ENCODE assay signal across 11 mouse cellular contexts in the genomic region with DNA sequence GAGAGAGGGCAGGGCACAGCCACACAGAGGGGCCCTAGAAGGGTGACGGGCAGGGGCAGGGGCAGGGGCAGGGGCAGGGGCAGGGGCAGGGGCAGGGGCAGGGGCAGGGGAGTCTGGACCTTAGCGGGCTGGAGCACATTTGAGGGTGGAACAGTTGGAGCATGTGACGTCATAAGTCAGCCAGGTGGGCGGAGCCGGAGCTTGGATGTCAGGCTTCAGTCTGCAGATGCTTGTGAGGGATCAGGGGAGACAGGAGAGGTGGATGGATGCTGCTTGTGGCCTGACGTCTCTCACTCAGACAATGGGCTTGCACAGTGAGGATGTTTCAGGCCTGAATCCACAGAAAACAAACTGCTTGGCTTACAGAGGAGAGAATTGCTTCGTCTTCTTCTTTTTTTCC. TPM values are rescaled to one million over a fixed set of nuclear protein-coding genes. Genes with fewer than 3 reads are reported as not detected.
A peak's percentile ranks its signal among the peaks of the same experiment; 100 is the strongest.
DNase-seq lines count a peak whose midpoint lies in the region; ATAC-seq and TF ChIP-seq lines count a peak whose summit lies in the region.
"Had no signal": no experiment of that assay in that cellular context is flagged by ENCODE, and none has a peak within 500 bp of the region (broad histone marks: within the 10 kb centered on the region; RNA-seq: fewer than 3 reads in every experiment).

No protein-coding gene starts in this region.

- no peak for ATAC-seq in heart, embryonic 14.5 days (ENCODE audit: insufficient number of reproducible peaks, insufficient read depth, low FRiP score, low read depth)
- ATAC-seq in granulocyte monocyte progenitor cell, adult 5-6 weeks (replicated peaks; ENCODE audit: poor library complexity, severe bottlenecking): peak; percentile 52; the same call in 1 of the 2 replicates
- ATAC-seq in liver, postnatal 0 days: no peak

- H3K9ac ChIP-seq in heart, embryonic 14.5 days (ENCODE audit: low read length): peak overlapping the region; percentile 30; the same call in 1 of the 2 replicates
- no peak overlapping the region for H3K9ac ChIP-seq in liver, postnatal 0 days (replicated peaks)
- H3K9ac ChIP-seq: lung, embryonic 15.5 days had no signal

- TF ChIP-seq CTCF in liver, postnatal 0 days (IDR thresholded peaks at IDR 0.05; ENCODE audit: low read depth): no peak

- no peak for TF ChIP-seq EP300 in liver, postnatal 0 days (IDR thresholded peaks at IDR 0.05; ENCODE audit: low read depth)

- H3K27me3 ChIP-seq in heart, embryonic 14.5 days (ENCODE audit: control insufficient read depth, insufficient read depth, low read length): no peaks in the 10 kb centered on the region
- no peaks in the 10 kb centered on the region for H3K27me3 ChIP-seq in liver, postnatal 0 days (ENCODE audit: insufficient read depth, low read length)
- H3K27me3 ChIP-seq: lung, embryonic 15.5 days had no signal

- H3K4me3 ChIP-seq in heart, embryonic 14.5 days (ENCODE audit: control insufficient read depth in 1 of 2, insufficient read depth in 1 of 2, low read depth in 1 of 2, low read length in 2 of 2): no peak overlapping the region
- H3K4me3 ChIP-seq in liver, postnatal 0 days (ENCODE audit: low read depth, low read length): no peak overlapping the region
- H3K4me3 ChIP-seq: lung, embryonic 15.5 days had no signal

- H3K36me3 ChIP-seq in heart, embryonic 14.5 days (ENCODE audit: control insufficient read depth, insufficient read depth, low read length): no peaks in the 10 kb centered on the region
- H3K36me3 ChIP-seq in liver, postnatal 0 days (replicated peaks; ENCODE audit: insufficient read depth, low read length): no peaks in the 10 kb centered on the region
- H3K36me3 ChIP-seq: lung, embryonic 15.5 days had no signal

- WGBS in heart, embryonic 14.5 days: 20% methylated on average over 7 of the region's 7 CpGs
- 27% methylated on average over 7 of the region's 7 CpGs for WGBS in liver, postnatal 0 days (ENCODE audit: insufficient replicate concordance)

- no peaks in the 10 kb centered on the region for H3K9me3 ChIP-seq in heart, embryonic 14.5 days (ENCODE audit: control insufficient read depth, low read length)
- no peaks in the 10 kb centered on the region for H3K9me3 ChIP-seq in liver, postnatal 0 days (ENCODE audit: low read length)
- H3K9me3 ChIP-seq: lung, embryonic 15.5 days had no signal

- no peak for DNase-seq in heart, postnatal 36 days
- peak; percentile 29 for DNase-seq in brain, adult 2 months (ENCODE audit: low read depth, low spot score)
- no peak for DNase-seq in liver, postnatal 0 days
- no peak for DNase-seq in adrenal gland, adult 2 months
- DNase-seq in ovary, postnatal 36 days (ENCODE audit: low spot score): no peak
- no peak for DNase-seq in T-cell, adult 2 months (ENCODE audit: low spot score)
- DNase-seq: cerebellum, adult 11 months had no signal

- intact Hi-C loops in heart, postnatal 36 days (cut with DNase I): no loop called here

- H3K27ac ChIP-seq in heart, embryonic 14.5 days (replicated peaks in 1 of 2; ENCODE audit: control insufficient read depth in 1 of 2, insufficient read depth in 1 of 2, low read depth in 2 of 2, low read length in 2 of 2): 0 out of 4 replicates have a peak overlapping the region, but pooled peaks of 1 of the 2 experiments have one; percentile 14
- no peak overlapping the region for H3K27ac ChIP-seq in liver, postnatal 0 days (ENCODE audit: low read depth)
- H3K27ac ChIP-seq: lung, embryonic 15.5 days had no signal

- peaks cover 20 to 25% of the 10 kb centered on the region in 2 experiments for H3K4me1 ChIP-seq in heart, embryonic 14.5 days (ENCODE audit: control insufficient read depth in 2 of 2, insufficient read depth in 2 of 2, low read length in 2 of 2)
- H3K4me1 ChIP-seq in liver, postnatal 0 days (ENCODE audit: insufficient read depth): no peaks in the 10 kb centered on the region

- H3K4me2 ChIP-seq in heart, embryonic 14.5 days (ENCODE audit: low read length): peak overlapping the region; percentile 32
- peak overlapping the region; percentile 32; the same call in 1 of the 2 replicates for H3K4me2 ChIP-seq in liver, postnatal 0 days (ENCODE audit: low read depth, low read length)
- H3K4me2 ChIP-seq: lung, embryonic 15.5 days had no signal

RNA-seq across cellular contexts. Expression of a gene that starts 5.5 kb away (rescaled TPM):
- 0.85 and 1.8 TPM in 2 replicates for polyA plus RNA-seq in heart, embryonic 14.5 days (2014; fragmentation: Nextera tagmentation; extraction: Ambion mirVana)
- 1 to 10 TPM in 1 of 2 experiments, under 1 TPM in 1; 0.94 to 1.4 TPM for total RNA-seq in heart, postnatal 36 days (2021)
- total RNA-seq in granulocyte monocyte progenitor cell, adult 5-6 weeks (2014; fragmentation: Nextera tagmentation): 0.60 TPM in 1 of 2 replicates, not detected in the other
- total RNA-seq in granulocyte monocyte progenitor cell, adult 5-6 weeks (2017): 0.86 TPM in 1 of 2 replicates, not detected in the other
- 0.36 and 0.45 TPM in 2 replicates for polyA plus RNA-seq in liver, postnatal 0 days (2015; fragmentation: Nextera tagmentation; extraction: Ambion mirVana)
- under 1 TPM; 0.40 to 0.52 TPM for total RNA-seq in adrenal gland, adult 2 months (2021)
- polyA plus RNA-seq in adrenal gland, adult 2 months (2012; rRNA removed): 1.4 and 2.0 TPM in 2 replicates
- total RNA-seq: hematopoietic stem cell, adult 5-6 weeks had no signal

RNA-seq across cellular contexts. Expression of a gene that starts 14.5 kb away (rescaled TPM):
- polyA plus RNA-seq in heart, embryonic 14.5 days (2014; fragmentation: Nextera tagmentation; extraction: Ambion mirVana): 49.5 and 50.4 TPM in 2 replicates
- total RNA-seq in heart, postnatal 36 days (2021): 10 to 100 TPM; 23.7 to 23.9 TPM
- total RNA-seq in granulocyte monocyte progenitor cell, adult 5-6 weeks (2014; fragmentation: Nextera tagmentation): 35.3 and 36.0 TPM in 2 replicates
- total RNA-seq in granulocyte monocyte progenitor cell, adult 5-6 weeks (2017): 51.9 and 60.6 TPM in 2 replicates
- polyA plus RNA-seq in liver, postnatal 0 days (2015; fragmentation: Nextera tagmentation; extraction: Ambion mirVana): 33.8 and 34.4 TPM in 2 replicates
- 10 to 100 TPM; 38.6 to 58.8 TPM for total RNA-seq in adrenal gland, adult 2 months (2021)
- polyA plus RNA-seq in adrenal gland, adult 2 months (2012; rRNA removed): 31.9 and 35.4 TPM in 2 replicates

RNA-seq across cellular contexts. Expression of a gene that starts 44.5 kb away (rescaled TPM):
- 6.0 and 6.6 TPM in 2 replicates for polyA plus RNA-seq in heart, embryonic 14.5 days (2014; fragmentation: Nextera tagmentation; extraction: Ambion mirVana)
- 10 to 100 TPM in 1 of 2 experiments, 1 to 10 TPM in 1; 5.2 to 98.5 TPM for total RNA-seq in heart, postnatal 36 days (2021)
- total RNA-seq in granulocyte monocyte progenitor cell, adult 5-6 weeks (2014; fragmentation: Nextera tagmentation): 1.4 and 4.0 TPM in 2 replicates
- 2.4 and 4.1 TPM in 2 replicates for total RNA-seq in granulocyte monocyte progenitor cell, adult 5-6 weeks (2017)
- 0.96 and 1.1 TPM in 2 replicates for polyA plus RNA-seq in liver, postnatal 0 days (2015; fragmentation: Nextera tagmentation; extraction: Ambion mirVana)
- 100 to 1,000 TPM; 560 to 565 TPM for total RNA-seq in adrenal gland, adult 2 months (2021)
- polyA plus RNA-seq in adrenal gland, adult 2 months (2012; rRNA removed): 162 and 415 TPM in 2 replicates

Comparison
In these comparisons a context has a peak if more than half of its experiments do, and no peak if none do; other contexts are left out.
1. RNA of a gene that starts 44.5 kb away (total RNA-seq): 560 to 565 TPM in adrenal gland, adult 2 months; 5.2 to 98.5 TPM in heart, postnatal 36 days and 1.4 to 4.1 TPM in granulocyte monocyte progenitor cell, adult 5-6 weeks; every median in the first group is over 4 times any median in the second.